Mouse (Mus musculus): ENCODE results near the gene Sfxn2. TPM values are rescaled to one million over a fixed set of nuclear protein-coding genes. Genes with fewer than 3 reads are reported as not detected.

Sfxn2 gene
- total RNA-seq, 2 experiments from 2014 or later = 2.0 to 2.8 TPM

DNA sequence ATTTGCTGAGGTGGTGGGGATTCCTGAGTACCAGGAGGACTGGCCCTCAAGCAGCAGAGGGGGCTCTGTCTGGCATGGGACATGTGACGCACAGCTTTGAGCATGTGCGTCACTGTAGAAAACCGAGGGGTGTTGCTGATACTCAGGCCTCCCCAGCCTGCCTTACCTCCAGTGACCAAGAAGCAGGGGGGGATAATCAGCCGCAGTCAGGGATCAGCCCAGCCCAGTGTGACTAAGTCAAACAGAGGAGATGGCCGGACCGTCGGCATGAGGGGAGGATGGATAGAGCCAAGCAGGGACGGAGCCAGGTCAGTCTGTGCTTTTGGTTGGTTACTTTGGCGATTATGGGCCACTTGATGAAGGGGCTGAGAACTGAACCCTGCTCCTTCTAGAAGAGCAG is 58.5 kb downstream of the Sfxn2 start:
- DNase-seq = no peak

DNA sequence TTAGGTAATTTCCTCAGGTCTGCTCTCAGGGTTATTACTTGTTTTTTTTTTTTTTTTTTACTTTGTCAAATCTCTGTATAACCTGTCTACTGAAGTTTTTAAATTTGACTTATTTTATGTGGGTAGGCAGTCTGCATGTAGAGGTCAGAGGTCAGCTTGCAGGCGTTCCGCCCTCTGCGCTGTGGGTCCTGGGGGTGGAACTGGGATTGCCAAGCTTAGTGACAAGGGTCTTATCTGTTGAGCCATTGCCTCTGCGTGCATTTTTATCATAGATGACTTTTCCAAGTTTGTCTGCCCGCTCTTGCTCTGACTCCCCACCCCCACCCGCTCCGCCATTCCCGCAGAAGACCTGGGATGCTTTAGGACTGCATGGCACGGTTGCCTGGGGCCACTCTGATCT is 62.6 kb downstream of the Sfxn2 start:
- no peak for DNase-seq

DNA sequence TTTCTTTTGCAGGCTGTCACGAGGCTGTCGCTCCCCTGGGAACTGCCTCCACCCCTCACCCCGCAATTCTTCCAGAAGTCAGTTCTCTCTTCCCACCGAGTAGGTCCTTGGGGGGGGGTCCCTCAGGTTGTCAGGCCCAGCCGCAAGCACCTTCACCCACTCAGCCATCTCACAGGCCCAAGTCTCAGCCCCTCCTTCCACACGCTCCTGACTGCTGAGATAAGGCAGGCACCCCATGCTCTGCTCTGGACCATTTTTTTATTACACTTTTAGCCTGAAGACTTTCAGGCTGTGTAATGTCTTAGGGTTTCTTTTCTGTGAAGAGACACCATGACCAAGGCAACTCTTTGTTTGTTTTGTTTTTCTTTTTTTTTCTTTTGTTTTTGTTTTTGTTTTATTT is 64.4 kb downstream of the Sfxn2 start:
- no peak for DNase-seq

DNA sequence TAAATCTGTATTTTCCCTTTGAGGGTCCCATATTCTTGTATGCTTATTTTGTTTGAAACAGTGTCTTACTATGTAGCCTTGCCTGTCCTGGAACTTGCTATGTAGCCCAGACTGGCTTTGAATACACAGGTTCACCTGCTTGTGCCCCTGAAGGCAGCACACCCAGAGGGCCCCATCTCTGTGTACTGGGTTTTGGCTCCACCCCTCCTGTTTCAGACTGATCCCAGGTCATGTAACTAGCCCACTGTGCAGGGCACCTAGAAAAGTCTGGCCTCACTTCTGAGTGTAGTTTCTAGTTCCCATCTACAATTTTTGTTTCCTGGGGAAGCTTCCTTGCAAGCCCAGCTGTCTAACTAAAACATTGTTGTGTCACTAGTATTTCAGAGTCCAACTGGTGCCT is 65.9 kb downstream of the Sfxn2 start:
- no peak for DNase-seq

DNA sequence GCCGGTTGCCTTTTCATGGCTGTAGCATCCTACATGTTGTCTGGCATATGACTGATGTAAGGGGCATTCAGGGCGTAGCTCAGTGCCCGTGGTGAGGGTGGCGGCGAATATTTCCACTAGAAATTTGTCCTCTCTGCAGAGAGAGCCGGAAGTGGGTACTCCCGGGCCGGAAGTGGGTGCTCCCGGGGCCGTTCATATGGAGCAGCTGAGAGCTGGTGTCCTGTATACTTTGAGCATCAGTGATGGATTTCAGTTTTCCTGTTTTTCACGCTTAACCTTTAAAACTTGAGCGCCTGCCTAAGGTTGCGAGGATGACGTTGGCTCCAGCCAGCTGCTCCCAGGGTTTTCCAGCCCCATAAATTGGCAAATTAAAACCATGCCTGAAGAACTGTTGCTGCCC is 66.3 kb downstream of the Sfxn2 start:
- no peak for DNase-seq

DNA sequence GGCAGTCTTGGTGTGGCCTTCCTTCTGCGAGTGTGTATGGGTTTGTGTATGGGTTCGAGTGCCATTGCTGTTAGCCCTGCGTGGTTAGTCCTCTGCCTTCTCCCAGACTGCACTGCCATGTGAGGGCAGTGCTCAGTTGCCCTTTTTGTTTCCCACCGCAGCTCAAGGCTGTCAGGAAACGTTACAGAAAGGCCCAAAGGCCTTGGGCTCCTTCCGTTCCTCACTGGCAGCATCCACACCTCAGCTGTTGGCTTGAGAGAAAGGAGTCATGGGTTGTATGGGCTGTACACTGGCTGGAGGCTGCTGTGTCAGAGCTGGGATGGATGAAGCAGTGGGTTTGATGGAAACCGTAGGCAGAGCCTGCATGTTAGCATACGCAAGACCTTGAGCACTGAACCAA is 67.6 kb downstream of the Sfxn2 start:
- DNase-seq = no peak

DNA sequence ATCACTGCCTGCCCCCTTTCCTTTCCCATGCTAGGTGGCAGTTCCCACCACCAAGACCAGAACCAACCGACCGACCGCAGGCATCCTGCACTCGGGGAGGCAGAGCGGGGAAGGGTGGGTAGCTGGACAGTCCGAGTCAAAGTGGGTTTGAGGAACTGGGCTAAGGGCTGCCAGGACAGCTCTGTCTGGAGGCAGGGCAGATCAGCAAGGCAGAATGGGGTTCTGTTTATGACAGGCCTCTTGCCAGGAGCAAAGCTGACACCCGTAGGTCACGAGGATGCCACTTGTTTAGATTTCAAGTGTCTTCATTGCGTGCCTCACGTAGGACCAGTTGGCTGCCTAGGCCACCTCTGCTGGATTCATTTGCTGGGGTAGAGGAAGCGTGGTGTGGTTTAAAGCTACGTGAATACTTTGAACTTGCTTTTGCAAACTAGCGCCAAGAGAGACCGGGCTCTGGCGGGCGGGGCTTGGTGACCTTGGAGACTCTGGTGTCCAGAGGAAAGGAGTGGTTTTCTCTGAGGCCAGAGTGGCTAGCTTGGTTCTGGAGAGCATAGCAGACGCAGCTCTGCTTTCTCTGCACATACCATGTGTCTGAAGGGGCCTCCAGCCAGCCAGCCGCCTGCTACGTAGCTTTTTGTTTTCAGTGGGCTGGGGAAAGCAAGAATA is 68.4 kb downstream of the Sfxn2 start:
- DNase-seq = peak; percentile 87 to 90

DNA sequence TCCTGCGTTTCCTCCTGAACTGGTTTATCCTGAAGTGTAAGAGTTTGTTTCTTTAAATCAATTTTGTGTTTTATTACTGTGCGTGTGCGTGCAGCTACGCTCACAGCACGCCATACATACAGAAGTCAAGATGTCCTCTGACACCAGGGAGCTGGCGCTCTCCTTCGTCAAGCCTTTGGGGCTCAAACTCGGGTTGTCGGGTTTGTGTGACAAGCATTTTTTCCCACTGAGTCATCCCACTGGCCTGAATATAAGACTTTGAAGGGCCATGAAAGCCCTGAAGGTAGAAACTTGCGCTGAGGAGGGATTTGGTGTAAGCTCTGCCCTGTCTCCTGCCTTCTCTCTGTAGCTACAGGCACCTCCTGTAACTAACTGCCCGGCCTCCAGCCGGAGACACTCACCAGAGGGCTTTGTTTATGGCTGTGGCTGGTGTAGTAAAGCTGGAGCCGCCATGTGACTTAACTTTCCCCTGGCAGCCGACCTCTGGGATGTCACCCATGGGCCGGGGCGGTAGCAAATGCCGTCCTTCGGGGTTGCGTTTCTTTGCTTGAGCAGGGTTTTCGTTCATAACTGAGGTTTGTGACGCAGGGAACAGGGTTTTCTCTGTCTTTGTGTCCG is 69.1 kb downstream of the Sfxn2 start:
- DNase-seq = peak in 1 of 2 experiments; percentile 56

DNA sequence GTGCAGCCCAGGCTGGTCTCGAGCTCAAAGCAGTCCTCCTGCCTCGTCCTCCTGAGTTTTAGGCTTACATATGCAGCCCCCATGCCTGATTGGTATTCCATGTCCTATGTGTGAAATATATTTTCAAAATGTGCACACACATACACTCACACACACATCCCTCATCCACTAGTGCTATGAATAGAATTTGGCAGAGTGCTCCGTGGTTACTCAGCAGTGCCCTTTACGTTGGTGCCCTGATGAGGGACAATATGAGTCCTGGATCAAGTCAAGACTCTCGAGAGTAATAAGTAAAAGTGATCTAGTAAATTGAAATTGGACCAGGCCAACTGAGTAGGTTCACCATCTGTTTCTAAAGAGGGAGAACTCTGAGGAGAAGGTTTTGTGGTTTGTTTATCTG is 70.1 kb downstream of the Sfxn2 start:
- peak in 1 of 2 experiments; percentile 52 for DNase-seq

DNA sequence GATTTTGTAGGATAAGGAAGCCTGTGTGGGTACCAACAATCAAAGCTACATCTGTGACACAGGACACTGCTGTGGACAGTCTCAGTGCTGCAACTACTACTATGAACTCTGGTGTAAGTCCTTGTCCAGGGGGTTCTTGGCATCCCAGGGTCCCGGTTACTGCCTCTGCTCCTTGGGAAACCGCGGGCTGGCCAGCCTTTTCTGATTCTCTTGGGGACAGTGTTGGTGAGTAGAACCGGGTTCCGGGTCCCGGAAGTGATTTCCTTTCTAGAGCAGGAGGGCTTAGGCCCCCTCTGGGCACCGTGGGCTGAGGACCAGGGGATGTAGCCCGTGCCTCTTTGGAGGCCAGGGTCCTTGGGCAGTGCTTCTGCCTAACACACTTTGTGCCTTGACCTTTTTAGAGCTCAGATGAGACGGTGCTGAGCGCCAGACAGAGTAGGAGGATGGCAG is 71.2 kb downstream of the Sfxn2 start:
- no peak for DNase-seq

DNA sequence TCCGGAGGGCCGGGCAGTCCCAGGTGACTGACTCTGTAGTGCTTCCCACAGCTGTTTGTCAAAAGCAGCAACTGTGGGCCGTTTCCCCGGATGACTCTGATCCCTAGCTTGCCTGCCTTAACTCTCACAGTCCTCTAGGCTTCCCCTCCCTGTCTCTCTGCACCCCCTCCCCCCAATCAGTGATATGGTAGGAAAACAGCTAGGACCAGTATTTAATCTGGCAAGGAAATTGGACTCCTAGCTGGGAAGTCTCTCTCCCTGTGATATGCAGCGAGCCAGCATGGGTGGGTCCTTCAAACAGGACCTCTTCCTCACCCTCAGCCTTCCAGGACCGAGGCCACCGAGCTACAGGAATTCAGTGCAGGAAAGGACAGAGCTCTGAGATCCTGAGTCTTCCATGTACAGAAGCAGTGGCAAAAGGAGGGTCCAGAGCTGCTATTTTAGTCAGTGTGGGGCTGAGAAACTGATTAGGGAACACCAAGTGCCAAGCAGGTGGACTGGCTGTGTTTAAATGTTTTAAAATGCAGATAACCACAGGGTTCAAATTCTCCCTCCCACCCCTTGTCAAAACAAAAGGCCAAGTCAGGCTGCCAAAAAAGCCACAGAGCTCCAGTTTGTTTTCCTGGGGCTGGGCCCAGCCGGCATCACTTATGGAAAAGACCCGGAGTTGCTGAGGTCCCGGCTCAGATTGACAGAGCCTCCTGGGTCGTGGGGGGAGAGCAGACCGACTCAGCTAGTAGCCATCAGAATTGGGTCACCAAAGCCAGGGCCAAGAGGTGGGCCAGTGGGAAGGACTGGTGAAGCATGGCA is 71.8 kb downstream of the Sfxn2 start:
- peak; percentile 86 to 90 for DNase-seq

DNA sequence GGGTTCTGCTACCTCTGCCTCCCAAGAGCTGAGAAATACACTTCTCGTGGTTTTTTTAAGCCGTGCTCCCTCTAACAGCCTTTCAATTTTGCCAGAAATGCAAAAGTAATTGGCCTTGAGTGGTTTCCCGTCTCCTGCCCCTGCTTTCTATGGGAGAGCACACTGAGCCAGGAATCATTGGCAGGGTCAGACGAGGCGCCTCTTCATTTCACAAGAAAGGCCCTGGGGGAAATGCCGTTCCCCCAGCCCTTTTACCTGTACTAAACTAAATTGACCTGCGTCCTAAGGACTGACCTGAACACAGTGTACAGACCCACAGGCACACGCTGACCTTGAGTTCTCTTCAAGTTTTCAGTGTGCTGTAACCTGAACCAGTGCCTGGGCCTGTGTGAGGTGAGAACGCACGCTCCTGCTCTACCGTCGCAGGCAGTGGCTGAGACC is 72.9 kb downstream of the Sfxn2 start:
- DNase-seq = peak in 1 of 2 experiments; percentile 42

DNA sequence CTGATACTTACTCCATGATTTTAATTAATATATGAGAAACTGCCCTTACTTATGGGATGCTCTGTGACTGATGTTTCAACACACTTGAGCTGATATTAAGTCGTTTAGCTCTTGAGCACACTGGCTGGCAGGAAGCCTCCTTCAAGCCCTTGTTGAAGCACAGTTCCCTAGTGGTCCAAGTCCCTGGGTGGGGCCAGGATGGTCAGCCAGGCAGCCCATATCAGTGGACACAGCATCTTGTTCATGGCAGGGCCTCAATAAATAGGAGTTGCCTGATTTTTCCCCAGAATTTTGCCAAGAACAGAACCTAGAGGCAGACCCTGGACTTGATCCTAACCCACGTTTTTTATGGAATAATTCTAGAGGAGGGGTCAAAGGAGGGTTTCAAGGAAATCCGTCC is 74.1 kb downstream of the Sfxn2 start:
- DNase-seq = peak; percentile 71 to 84

Other genes with a start within 250 kb of the Sfxn2 start
- gene Psd, start 246.2 kb upstream of the Sfxn2 start, total RNA-seq (2021) = under 1 TPM; 0.51 to 0.60 TPM
- gene Fbxl15, start 245.2 kb upstream of the Sfxn2 start, total RNA-seq (2021) = 1 to 10 TPM; 6.5 to 6.9 TPM
- 10 to 100 TPM; 91.4 to 92.1 TPM for gene Cuedc2, start 234.7 kb upstream of the Sfxn2 start, total RNA-seq (2021)
- 1 to 10 TPM; 3.7 to 4.0 TPM for gene Mfsd13a, start 232.2 kb upstream of the Sfxn2 start, total RNA-seq (2021)
- gene 2310034G01Rik, start 223.1 kb upstream of the Sfxn2 start, total RNA-seq (2021) = under 1 TPM; 0.69 TPM
- gene Actr1a, start 177.6 kb upstream of the Sfxn2 start, total RNA-seq (2021) = 10 to 100 TPM; 86.6 to 89.7 TPM
- gene Sufu, start 176.5 kb upstream of the Sfxn2 start, total RNA-seq (2021) = 10 to 100 TPM; 10.1 to 11.6 TPM
- 10 to 100 TPM; 33.9 to 38.8 TPM for gene Trim8, start 71.7 kb upstream of the Sfxn2 start, total RNA-seq (2021)
- gene Arl3, start 167 bp upstream of the Sfxn2 start, total RNA-seq (2021) = 10 to 100 TPM; 34.6 to 38.1 TPM
- gene Wbp1l, start 25.7 kb downstream of the Sfxn2 start, total RNA-seq (2021) = 10 to 100 TPM; 46.9 to 60.7 TPM
- not detected for gene Cyp17a1, start 99.8 kb downstream of the Sfxn2 start, total RNA-seq (2021)
- 1 to 10 TPM; 7.5 to 8.8 TPM for gene Borcs7, start 116.5 kb downstream of the Sfxn2 start, total RNA-seq (2021)
- 10 to 100 TPM; 90.6 to 94.2 TPM for gene As3mt, start 134.1 kb downstream of the Sfxn2 start, total RNA-seq (2021)
- gene Cnnm2, start 188.2 kb downstream of the Sfxn2 start, total RNA-seq (2021) = 1 to 10 TPM; 5.7 to 6.7 TPM